Mouse (Mus musculus) urinary bladder, postnatal 14 days (tissue): ENCODE measurements around the gene Dmpk.
A peak's percentile ranks its signal among the peaks of the same experiment; 100 is the strongest.
"Not testable (repeated sequence)": the region's sequence is repeated elsewhere in the genome, so short reads cannot be mapped to it uniquely, and the experiment has no call there.

Experiments used
- DNase-seq: peaks from one replicate; pipeline ENCODE4 v3.0.0; 2021; ENCODE audit warnings: low spot score

The Dmpk gene

DNA sequence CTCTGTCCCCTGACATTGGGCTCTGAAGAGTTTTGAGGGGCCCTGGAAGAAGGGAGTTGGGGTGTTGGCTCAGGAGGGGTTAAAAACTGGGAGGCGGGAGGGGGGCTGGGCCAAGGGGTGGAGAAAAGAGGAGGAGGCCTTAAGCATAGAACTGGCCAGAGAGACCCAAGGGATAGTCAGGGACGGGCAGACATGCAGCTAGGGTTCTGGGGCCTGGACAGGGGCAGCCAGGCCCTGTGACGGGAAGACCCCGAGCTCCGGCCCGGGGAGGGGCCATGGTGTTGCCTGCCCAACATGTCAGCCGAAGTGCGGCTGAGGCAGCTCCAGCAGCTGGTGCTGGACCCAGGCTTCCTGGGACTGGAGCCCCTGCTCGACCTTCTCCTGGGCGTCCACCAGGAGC, at the start of gene Dmpk:
Dmpk (plus strand) TSS at position 149 of the 400 bp plus-strand sequence.
- DNase-seq, result no peak

- DNase-seq, result no peak
Observed at GRCm38 (mm10) chr7:19044616-19045015, 39.0 kb upstream of the Dmpk start.

DNA sequence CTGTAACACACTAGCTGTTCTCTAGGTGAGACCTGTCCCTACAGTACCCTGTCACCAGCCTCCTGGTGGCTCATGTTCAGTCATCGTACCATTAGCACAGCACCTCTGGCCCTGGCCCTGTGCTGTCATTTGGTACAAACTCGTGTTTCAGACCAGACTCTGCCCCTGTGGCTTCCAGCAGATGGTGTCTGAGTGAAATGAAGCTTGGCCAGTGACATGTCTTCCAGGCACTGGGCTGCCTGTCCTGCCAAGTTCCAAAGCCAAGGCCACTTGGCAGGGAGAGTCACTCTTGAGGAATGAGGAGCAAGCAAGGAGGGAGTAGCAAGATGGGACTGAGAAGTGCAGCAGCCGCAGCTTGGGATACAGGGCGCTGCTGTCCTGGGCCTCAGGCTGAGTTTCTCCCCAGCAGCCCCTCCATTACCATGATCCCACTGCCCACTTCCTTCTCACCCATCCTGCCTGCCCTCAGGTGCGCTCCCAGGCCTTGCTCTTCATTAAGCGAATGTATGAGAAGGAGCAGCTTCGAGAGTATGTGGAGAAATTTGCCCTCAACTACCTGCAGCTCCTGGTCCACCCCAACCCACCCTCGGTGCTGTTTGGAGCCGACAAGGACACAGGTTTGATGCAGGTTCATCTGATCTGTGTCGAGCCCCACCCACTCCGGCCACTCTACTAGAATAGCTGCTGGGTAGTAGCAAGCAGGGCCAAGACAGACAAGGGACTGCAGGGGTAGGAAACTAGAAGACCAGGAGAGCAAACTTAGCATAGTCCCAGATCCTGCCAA, 37.2 kb upstream of the Dmpk start:
- no peak for DNase-seq

GRCm38 (mm10) chr7:19048006-19048527, 35.6 kb upstream of the Dmpk start:
- DNase-seq, result no peak

DNA sequence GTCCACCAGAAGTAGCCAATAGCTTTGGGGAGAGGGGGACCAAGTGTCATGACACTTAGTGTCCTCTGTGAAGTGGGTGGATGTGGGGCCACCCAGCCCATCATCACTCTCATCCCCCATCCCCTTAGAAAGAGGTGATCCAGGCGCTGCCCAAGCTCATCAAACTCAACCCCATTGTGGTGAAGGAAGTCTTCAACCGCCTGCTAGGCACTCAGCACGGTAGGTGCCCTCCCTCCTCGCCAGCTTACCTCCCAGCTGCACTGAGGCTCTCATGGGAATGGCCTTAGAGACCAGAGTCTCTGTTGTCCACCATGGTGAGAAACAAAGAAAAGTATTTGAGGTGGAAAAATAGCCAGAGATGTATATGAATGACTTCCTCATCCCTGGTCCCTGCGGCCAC, 34.4 kb upstream of the Dmpk start:
- no peak for DNase-seq

DNA sequence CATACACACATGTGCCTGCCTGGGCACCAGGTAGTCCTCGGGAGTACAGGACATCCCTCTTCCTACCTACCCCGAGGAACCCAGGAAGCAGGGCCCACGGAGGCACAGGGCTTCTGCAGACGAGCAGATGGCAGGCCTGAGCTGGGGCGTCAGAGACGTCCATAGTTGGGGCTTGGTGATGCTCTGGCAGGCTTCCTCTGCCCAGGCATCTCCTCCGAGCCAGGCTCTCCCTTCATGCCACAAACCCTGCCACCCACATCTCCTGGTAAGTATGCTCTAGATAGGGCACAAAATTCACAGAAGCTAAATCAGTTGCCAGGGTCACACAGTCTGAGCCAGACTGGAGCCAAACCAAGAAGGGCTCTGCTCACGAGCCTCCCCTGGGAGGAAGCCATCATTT, 33.5 kb upstream of the Dmpk start:
- no peak for DNase-seq

DNA sequence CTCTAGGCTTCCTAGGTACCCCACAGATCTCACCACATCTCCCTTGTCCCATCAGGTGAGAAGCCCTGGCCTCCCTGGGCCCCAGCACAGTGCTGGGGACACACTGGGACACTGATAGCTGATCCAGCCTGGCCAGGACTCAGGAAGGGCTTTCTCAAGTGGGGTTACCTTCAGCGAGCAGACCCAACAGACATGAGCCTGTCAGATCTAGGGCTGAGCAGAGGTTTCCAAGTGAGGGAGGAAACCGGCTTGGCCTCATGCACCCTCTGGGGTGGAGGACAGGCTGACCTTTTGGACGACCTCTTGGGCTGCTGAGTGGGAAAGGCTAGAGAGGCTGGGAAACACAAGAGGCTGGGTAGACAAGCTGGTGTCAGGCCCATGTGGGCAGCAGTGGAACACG, 32.5 kb upstream of the Dmpk start:
- DNase-seq, result no peak

DNA sequence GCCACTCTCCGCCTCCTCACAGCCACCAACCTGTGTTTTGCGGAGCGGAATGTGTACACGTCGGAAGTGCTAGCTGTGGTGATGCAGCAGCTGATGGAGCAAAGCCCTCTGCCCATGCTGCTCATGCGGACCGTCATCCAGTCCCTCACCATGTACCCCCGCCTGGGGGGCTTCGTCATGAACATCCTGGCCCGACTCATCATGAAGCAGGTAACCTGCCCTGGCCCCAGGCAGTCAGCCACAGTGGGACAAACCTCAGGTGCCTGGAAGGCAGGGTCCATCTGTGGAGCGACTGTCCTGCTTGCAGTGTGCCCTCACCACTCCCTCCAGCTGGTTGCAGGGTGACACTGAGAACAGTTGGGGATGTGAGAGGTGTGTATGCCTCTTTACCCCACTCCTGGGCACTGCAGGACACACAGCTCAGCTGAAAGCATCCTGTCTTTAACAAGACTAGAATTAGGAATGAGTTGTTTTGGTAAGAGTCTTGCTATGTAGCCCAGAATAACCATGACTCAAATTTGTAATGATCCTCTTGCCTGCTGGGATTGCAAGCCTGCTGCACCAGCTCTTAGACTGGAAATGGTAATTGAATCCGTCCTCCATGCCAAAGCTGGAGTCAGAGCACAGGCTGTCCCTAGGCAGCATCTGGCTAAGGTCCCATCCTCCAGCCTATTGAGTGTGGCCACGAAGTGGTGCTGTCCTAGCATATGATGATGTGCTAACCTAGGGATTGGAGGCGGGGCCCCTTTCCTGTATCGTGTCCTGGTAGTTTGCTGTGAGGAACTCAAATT, 31.1 kb upstream of the Dmpk start:
- DNase-seq, result no peak

GRCm38 (mm10) chr7:19053136-19053532, 30.5 kb upstream of the Dmpk start:
- DNase-seq, result no peak

DNA sequence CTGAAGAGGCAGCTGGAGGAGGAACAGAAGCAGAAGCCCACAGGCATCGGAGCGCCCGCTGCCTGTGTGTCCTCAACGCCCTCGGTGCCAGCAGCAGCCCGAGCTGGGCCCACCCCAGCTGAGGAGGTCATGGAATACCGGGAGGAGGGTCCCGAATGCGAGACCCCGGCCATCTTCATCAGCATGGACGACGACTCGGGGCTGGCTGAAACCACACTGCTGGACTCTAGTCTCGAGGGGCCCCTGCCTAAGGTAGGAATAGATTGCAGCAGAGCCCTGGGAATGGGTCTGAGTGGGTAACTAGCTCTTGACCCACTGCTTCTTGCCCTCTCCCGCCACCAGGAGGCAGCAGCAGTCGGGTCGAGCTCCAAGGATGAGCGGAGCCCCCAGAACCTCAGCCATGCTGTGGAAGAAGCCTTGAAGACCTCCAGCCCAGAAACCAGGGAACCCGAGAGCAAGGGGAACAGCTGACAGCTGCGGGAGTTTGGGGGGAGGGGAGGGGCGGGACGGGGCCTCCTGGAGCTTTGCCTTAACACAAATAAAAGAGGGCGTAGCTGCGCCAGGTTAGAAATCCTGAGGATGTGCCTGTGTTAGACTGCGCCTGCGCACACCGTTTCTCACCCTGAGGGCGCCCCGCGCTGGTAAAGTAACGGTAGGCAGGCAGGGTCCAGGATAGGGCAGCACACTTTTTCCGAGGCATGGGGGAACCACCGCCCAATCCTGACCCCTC, 29.4 kb upstream of the Dmpk start, which contains the start of gene Rsph6a:
Rsph6a (plus strand) TSS at position 644 of the 730 bp plus-strand sequence.
- peak; percentile 26 for DNase-seq

DNA sequence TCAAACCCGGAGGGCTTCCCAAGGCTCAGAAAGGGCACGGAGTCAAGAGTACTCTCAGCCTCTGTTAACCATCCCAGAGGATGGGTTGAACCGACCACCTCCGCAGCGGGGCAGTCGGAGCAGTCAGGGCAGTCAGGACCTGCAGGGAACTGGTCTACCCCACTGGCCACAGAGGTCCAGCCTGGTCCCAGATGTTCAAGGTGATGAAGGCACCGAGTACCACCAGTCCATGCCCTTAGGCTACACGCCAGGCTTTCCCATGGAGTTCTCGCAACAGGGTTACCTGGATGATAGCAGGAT, 28.9 kb upstream of the Dmpk start:
- no peak for DNase-seq

DNA sequence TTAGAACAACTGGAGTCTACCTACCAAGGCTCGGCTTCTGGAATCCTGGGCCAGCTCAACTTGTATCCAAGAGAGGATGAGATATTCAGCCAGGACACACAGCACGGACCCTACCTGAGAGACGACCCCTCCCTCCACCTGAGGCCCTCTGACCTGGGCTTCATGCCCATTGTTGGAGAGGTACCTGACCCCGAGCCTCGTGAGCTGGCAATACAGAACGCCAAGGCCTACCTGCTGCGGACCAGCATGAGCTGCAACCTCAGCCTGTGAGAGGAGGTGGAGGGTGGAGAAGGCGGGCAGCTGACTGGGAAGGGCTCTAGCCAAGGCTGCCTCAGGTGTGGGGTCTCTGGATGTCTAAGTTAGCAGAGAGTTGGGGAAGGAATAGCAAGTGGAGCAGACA, 28.5 kb upstream of the Dmpk start:
- no peak for DNase-seq

DNA sequence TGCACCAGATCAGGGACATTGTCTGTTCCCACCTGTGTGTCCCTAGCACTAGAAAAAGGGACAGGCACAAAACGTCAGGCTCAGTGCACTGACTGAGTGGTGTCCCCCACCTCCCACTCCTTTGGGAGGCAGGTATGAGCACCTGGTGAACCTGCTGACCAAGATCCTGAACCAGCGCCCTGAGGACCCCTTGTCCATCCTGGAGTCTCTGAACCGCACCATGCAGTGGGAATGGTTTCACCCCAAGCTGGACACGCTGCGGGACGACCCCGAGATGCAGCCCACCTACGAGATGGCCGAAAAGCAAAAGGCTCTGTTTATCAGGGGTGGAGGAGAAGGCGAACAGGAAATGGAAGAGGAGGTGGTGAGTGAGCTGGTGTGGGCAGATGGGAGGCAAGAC, 26.2 kb upstream of the Dmpk start:
- DNase-seq, result no peak

- DNase-seq, result no peak
Observed at GRCm38 (mm10) chr7:19065896-19066295, 17.8 kb upstream of the Dmpk start.

DNA sequence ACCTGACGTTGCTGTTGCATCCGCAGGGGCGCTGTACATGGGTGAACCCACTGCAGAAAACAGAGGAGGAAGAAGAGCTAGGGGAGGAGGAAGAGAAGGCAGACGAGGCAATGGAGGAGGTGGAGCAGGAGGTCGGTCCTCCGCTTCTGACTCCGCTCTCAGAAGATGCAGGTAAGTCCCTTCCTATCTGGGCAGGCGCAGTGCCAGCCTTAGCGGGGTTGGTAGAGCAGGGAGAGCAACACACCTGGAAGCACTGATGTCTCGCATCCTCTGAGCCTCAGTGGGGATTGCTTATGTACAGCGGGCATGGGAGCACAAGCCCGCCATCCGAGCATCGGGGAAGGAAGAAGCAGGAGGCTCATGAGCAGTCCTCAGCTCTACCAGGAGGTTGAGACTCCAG, 16.6 kb upstream of the Dmpk start:
- no peak for DNase-seq

DNA sequence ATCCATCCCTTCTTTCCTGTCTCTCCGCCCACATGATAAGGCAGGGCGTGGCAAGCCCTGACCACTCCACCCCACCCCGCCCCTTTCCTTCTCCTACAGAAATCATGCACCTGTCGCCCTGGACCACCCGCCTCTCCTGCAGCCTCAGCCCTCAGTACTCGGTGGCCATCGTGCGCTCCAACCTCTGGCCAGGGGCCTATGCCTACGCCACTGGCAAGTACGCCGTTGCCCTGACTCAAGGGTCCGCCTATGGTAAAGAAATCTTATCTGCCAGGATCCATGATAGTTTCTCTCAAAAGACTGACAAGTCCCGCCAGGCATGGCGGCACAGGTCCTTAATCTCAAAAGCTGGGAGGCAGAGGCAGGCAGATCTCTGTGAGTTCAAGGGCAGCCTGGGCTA, 15.7 kb upstream of the Dmpk start:
- no peak for DNase-seq

DNA sequence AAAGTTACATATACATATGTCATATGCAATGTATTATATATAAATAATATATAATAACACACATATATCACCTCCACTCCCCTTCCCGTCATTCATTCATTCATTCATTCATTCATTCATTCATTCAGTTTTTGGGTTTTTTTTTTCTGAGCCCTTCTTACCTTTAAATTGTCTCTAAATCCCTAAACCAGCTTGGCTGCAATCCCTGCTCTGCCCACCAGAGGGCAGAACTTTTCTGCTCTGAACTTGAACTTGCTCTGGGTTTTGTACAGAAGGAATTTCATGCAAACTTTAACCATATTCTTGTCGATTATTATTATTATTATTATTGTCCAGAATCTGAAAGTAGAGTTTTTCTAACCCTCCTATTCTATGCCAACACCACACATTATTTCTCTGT, 14.9 kb upstream of the Dmpk start:
- peak; percentile 69 for DNase-seq

DNA sequence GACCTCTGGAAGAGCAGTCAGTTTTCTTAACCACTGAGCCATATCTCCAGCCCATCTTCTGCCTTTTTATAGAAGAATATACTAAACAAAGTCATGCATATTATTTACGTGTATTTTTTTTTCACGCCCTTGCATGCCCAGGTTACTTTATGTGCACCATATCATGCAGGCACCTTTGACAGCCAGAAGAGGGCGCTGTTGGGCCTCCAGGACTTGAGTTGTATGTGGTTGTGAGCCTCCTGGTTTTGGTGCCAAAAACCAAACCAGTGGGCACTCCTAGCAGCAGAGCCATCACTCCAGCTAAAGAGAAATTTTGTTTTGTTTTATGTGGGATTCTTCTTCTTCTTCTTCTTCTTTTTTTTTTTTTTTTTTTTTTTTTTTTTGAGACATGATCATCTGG, 14.1 kb upstream of the Dmpk start:
- no peak for DNase-seq

DNA sequence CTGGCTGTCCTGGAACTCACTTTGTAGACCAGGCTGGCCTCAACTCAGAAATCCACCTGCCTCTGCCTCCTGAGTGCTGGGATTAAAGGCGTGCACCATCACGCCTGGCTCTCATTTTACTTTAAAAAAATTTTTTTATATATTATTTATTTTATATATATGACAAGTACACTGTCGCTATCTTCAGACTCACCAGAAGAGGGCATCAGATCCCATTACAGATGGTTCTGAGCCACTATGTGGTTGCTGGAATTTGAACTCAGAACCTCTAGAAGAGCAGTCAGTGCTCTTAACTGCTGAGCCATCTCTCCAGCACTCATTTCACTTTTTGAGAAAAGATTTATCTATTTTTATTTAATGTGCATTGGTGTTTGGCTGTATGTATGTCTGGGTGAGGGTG, 12.6 kb upstream of the Dmpk start:
- DNase-seq, result not testable (repeated sequence)

- no peak for DNase-seq
Observed at GRCm38 (mm10) chr7:19073504-19073903, 10.1 kb upstream of the Dmpk start.

- DNase-seq, result no peak
Observed at GRCm38 (mm10) chr7:19074494-19074893, 9.2 kb upstream of the Dmpk start.

- no peak for DNase-seq
Observed at GRCm38 (mm10) chr7:19075231-19075630, 8.4 kb upstream of the Dmpk start.
